Mouse (Mus musculus) liver, postnatal 0 days (tissue): ENCODE data around the gene Ntn5. TPM values are rescaled to one million over a fixed set of nuclear protein-coding genes. Genes with fewer than 3 reads are reported as not detected.

Source experiments
- ATAC-seq: fragments of 200-750 bp; cut with Nextera tagmentation; 2 replicates; pipeline ENCODE4 v1.8.0; 2017; ENCODE audit warnings: mild to moderate bottlenecking, moderate library complexity
- DNase-seq: peaks from one replicate; pipeline ENCODE4 v3.0.0-alpha.2; 2016
- H3K27ac ChIP-seq: fragments of 300-500 bp; sonication (generic); 2 replicates; pipeline ENCODE4 v1.5.1; 2014; ENCODE audit warnings: antibody characterized with exemption, moderate library complexity, mild to moderate bottlenecking, low read depth
- H3K27me3 ChIP-seq: fragments of 300-500 bp; sonication (generic); 2 replicates; pipeline ENCODE4 v1.6.1; 2014; ENCODE audit warnings: low read length, control low read depth, mixed read lengths; ENCODE audit not compliant: insufficient read depth
- H3K36me3 ChIP-seq: fragments of 300-500 bp; sonication (generic); replicated peaks from 2 replicates; pipeline ENCODE4 v1.6.1; 2014; ENCODE audit warnings: mild to moderate bottlenecking, control low read depth, low read length, moderate library complexity, mixed read lengths; ENCODE audit not compliant: insufficient read depth
- H3K4me1 ChIP-seq: fragments of 300-500 bp; sonication (generic); 2 replicates; pipeline ENCODE4 v1.6.1; 2014; ENCODE audit warnings: antibody characterized with exemption, mild to moderate bottlenecking, control low read depth; ENCODE audit not compliant: insufficient read depth
- H3K4me2 ChIP-seq: fragments of 300-500 bp; sonication (generic); 2 replicates; pipeline ENCODE4 v1.6.1; 2014; ENCODE audit warnings: low read depth, mild to moderate bottlenecking, low read length, moderate library complexity, mixed read lengths
- H3K4me3 ChIP-seq: fragments of 300-500 bp; sonication (generic); 2 replicates; pipeline ENCODE4 v1.5.1; 2014; ENCODE audit warnings: low read depth, low read length
- H3K9ac ChIP-seq: fragments of 300-500 bp; sonication (generic); replicated peaks from 2 replicates; pipeline ENCODE4 v1.6.1; 2014; ENCODE audit warnings: mild to moderate bottlenecking, moderate library complexity
- H3K9me3 ChIP-seq: fragments of 300-500 bp; sonication (generic); 2 replicates; pipeline ENCODE4 v1.6.1; 2016; ENCODE audit warnings: mild to moderate bottlenecking, control low read depth, low read length, mixed read lengths
- CTCF ChIP-seq: sonication (generic); IDR thresholded peaks from 2 replicates; pipeline ENCODE4 v1.5.1; 2016; ENCODE audit warnings: antibody characterized with exemption, low read depth
- EP300 ChIP-seq: IDR thresholded peaks from 2 replicates; pipeline ENCODE4 v1.6.1; 2016; ENCODE audit warnings: antibody characterized with exemption, low read depth, mild to moderate bottlenecking
- WGBS: fragments of 180-500 bp; shearing (Covaris S2); extraction: QIAGEN DNeasy Blood & Tissue Kit; methylation state at CpG from one replicate; pipeline ENCODE4 v1.1.7; 2014; ENCODE audit not compliant: insufficient replicate concordance; 5-methylcytosine and 5-hydroxymethylcytosine counted together
- polyA plus RNA-seq: library from polyadenylated mRNA; unstranded; fragments of >200 nt; fragmentation: Nextera tagmentation; extraction: Ambion mirVana; gene quantifications from 2 replicates; pipeline ENCODE4 v1.2.1, GENCODE M21; 2015

Gene Ntn5
- polyA plus RNA-seq, 1 experiment from 2014 or later: not detected

GRCm38 (mm10) chr7:45709677-45710355 lies 26.0 kb downstream of the Ntn5 start:
- no peak overlapping the region for H3K4me3 ChIP-seq
- peaks cover 36% of the 10 kb centered on the region for H3K36me3 ChIP-seq
- ATAC-seq (no peak), DNase-seq (no peak)
- H3K27ac ChIP-seq: no peak overlapping the region
- no peak for TF ChIP-seq EP300
- TF ChIP-seq CTCF: no peak
- no peak overlapping the region for H3K9ac ChIP-seq
- no peaks in the 10 kb centered on the region for H3K27me3 ChIP-seq
- no peak overlapping the region for H3K4me2 ChIP-seq
- WGBS: 80% methylated on average over 14 of the region's 14 CpGs
- peaks cover 58% of the 10 kb centered on the region for H3K4me1 ChIP-seq
- H3K9me3 ChIP-seq: no peaks in the 10 kb centered on the region

GRCm38 (mm10) chr7:45710477-45711191 lies 26.8 kb downstream of the Ntn5 start:
- TF ChIP-seq EP300 (no peak), CTCF (no peak)
- Histone ChIP-seq H3K9me3 (no peaks in the 10 kb centered on the region), H3K4me1 (peaks cover 53% of the 10 kb centered on the region), H3K27me3 (no peaks in the 10 kb centered on the region), H3K4me2 (no peak overlapping the region), H3K27ac (no peak overlapping the region), H3K4me3 (no peak overlapping the region), H3K36me3 (peaks cover 36% of the 10 kb centered on the region), H3K9ac (no peak overlapping the region)
- WGBS: 88% methylated on average over 20 of the region's 20 CpGs
- no peak for DNase-seq
- ATAC-seq: no peak

DNA sequence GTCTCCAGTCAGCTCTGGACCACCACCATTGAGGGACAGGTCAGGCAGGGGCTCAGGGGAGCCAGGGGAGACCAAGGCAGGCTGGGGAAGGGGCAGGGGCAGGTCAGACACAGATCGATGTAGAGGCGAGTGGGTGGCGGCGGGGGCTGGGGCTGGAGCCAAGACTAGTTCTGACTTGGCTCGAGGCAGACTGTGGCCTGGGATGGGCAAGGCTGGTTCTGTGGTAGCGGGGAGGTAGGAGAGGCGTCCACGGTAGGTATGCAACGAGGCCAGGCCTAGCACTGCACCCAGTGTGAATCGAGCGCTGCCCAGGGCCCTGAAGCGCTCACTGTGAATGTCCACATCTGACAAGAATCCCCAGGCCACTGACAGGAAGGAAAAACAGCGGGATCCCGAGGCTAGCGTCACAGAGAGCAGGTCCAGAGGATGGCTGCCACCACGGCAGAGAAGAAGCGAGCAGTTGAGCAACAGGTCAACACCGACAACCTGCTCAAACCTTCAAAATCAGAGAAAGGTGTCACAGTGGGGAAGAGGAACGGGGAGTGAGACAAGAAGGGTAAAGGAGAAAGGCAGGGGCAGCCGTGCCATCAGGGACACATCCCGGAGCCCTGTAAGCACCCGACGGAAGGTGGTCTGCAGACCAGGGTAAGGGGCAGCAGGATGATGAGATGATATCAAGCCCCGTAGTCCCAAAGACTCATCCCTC lies 27.6 kb downstream of the Ntn5 start:
- Histone ChIP-seq H3K4me1 (peaks cover 51% of the 10 kb centered on the region), H3K27me3 (no peaks in the 10 kb centered on the region), H3K27ac (no peak overlapping the region), H3K9ac (no peak overlapping the region), H3K36me3 (peaks cover 36% of the 10 kb centered on the region), H3K4me2 (no peak overlapping the region), H3K9me3 (no peaks in the 10 kb centered on the region), H3K4me3 (no peak overlapping the region)
- TF ChIP-seq CTCF: no peak
- no peak for TF ChIP-seq EP300
- 89% methylated on average over 24 of the region's 24 CpGs for WGBS
- ATAC-seq: no peak
- no peak for DNase-seq

DNA sequence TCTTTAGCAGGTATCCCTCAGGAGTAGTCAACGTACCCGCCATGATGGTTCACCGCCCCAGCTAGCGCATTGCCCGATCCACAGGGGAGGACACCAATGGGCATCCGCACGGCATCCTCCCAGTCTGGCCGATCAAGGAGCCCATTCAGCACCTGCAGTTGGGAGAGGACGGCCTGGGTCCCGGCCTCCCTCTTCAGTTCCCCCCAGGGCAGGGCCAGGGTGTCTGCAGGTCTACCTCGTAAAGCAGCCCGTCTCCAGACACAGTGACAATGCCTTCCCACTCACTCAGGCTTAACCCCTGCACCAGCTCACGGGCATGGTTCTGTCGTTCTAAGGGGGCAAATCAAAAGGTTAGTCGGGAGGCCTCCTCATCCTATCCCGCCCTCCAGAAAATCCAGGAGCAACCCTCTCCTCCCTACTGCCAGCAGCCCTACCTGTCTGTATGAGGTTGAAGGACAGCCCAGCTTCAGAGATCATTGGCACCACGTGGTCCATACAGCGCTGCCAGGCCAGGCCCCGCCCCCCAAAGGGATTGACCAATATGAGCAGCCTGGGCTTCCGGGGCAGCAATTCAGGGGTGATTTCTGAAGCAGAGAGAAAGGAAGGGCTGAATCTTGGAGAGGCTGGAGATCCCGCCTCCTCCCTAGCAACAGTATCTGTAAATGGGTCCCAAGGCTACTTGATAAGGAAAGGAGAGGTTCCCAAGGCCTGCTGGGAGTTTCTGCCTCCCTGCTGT lies 28.4 kb downstream of the Ntn5 start:
- Histone ChIP-seq H3K27me3 (no peaks in the 10 kb centered on the region), H3K4me2 (no peak overlapping the region), H3K4me1 (peaks cover 51% of the 10 kb centered on the region), H3K9me3 (no peaks in the 10 kb centered on the region), H3K4me3 (no peak overlapping the region), H3K27ac (peak overlapping the region; percentile 88), H3K9ac (no peak overlapping the region), H3K36me3 (peaks cover 36% of the 10 kb centered on the region)
- 85% methylated on average over 21 of the region's 21 CpGs for WGBS
- DNase-seq (peak; percentile 80), ATAC-seq (peak; percentile 16)
- TF ChIP-seq EP300 (no peak), CTCF (no peak)

GRCm38 (mm10) chr7:45713396-45713795 lies 29.6 kb downstream of the Ntn5 start:
- peak overlapping the region; percentile 16 for H3K9ac ChIP-seq
- no peaks in the 10 kb centered on the region for H3K9me3 ChIP-seq
- TF ChIP-seq CTCF (no peak), EP300 (no peak)
- no peak for ATAC-seq
- peaks cover 36% of the 10 kb centered on the region for H3K36me3 ChIP-seq
- no peak for DNase-seq
- peak overlapping the region; percentile 88 for H3K27ac ChIP-seq
- no peaks in the 10 kb centered on the region for H3K27me3 ChIP-seq
- H3K4me2 ChIP-seq: peak overlapping the region; percentile 89
- 0 out of 2 replicates have a peak overlapping the region, but pooled peaks have one; percentile 84 for H3K4me3 ChIP-seq
- H3K4me1 ChIP-seq: peaks cover 42% of the 10 kb centered on the region
- 90% methylated on average over 16 of the region's 16 CpGs for WGBS
